Mouse (Mus musculus) lung, embryonic 14.5 days (tissue): ENCODE measurements around the gene Atp6v0e. TPM values are rescaled to one million over a fixed set of nuclear protein-coding genes. Genes with fewer than 3 reads are reported as not detected.
A peak's percentile ranks its signal among the peaks of the same experiment; 100 is the strongest.

Source experiments
- ATAC-seq: fragments of 200-750 bp; cut with Nextera tagmentation; 2 replicates; pipeline ENCODE4 v1.8.0; 2017; ENCODE audit warnings: mild to moderate bottlenecking, moderate TSS enrichment, moderate library complexity; ENCODE audit not compliant: insufficient read depth
- DNase-seq: peaks from one replicate; pipeline ENCODE4 v3.0.0-alpha.2; 2015
- H3K27ac ChIP-seq: fragments of 300-500 bp; sonication (generic); 2 replicates; pipeline ENCODE4 v1.5.1; 2014; ENCODE audit warnings: low read depth, mild to moderate bottlenecking, moderate library complexity
- H3K27me3 ChIP-seq: fragments of 300-500 bp; sonication (generic); 2 replicates; pipeline ENCODE4 v1.6.1; 2014; ENCODE audit warnings: low read length, control low read depth; ENCODE audit not compliant: insufficient read depth
- H3K36me3 ChIP-seq: fragments of 300-500 bp; sonication (generic); 2 replicates; pipeline ENCODE4 v1.6.1; 2014; ENCODE audit warnings: control low read depth; ENCODE audit not compliant: insufficient read depth
- H3K4me1 ChIP-seq: fragments of 300-500 bp; sonication (generic); 2 replicates; pipeline ENCODE4 v1.6.1; 2014; ENCODE audit warnings: antibody characterized with exemption, control low read depth; ENCODE audit not compliant: insufficient read depth
- H3K4me2 ChIP-seq: fragments of 300-500 bp; sonication (generic); 2 replicates; pipeline ENCODE4 v1.6.1; 2014; ENCODE audit warnings: mild to moderate bottlenecking
- H3K4me3 ChIP-seq: fragments of 300-500 bp; sonication (generic); 2 replicates; pipeline ENCODE4 v1.5.1; 2014; ENCODE audit warnings: low read depth, low read length
- H3K9ac ChIP-seq: fragments of 300-500 bp; sonication (generic); 2 replicates; pipeline ENCODE4 v1.6.1; 2014
- H3K9me3 ChIP-seq: fragments of 300-500 bp; sonication (generic); 2 replicates; pipeline ENCODE4 v1.6.1; 2016; ENCODE audit warnings: low read depth, low read length, control low read depth
- CTCF ChIP-seq: IDR thresholded peaks from 2 replicates; pipeline ENCODE4 v1.5.1; 2016; ENCODE audit warnings: antibody characterized with exemption, low read depth
- WGBS: fragments of 180-500 bp; shearing (Covaris S2); extraction: QIAGEN DNeasy Blood & Tissue Kit; methylation state at CpG from one replicate; pipeline ENCODE4 v1.1.7; 2014; 5-methylcytosine and 5-hydroxymethylcytosine counted together
- polyA plus RNA-seq: library from polyadenylated mRNA; unstranded; fragments of >200 nt; fragmentation: Nextera tagmentation; extraction: Ambion mirVana; gene quantifications from 2 replicates; pipeline ENCODE4 v1.2.1, GENCODE M21; 2014

Gene Atp6v0e
- polyA plus RNA-seq, 1 experiment from 2014 or later, result 143 TPM

- DNase-seq, result peak; percentile 48
- WGBS, result 79% methylated on average over 17 of the region's 17 CpGs
These were observed 42.0 kb upstream of the Atp6v0e start for GRCm38 (mm10) chr17:26620786-26621766.

GRCm38 (mm10) chr17:26621912-26622311 lies 41.1 kb upstream of the Atp6v0e start:
- peaks cover 64% of the 10 kb centered on the region for H3K36me3 ChIP-seq
- WGBS, result 72% methylated on average over 5 of the region's 5 CpGs

More at GRCm38 (mm10) chr17:26620786-26621766, 42.0 kb upstream of the Atp6v0e start:
- Histone ChIP-seq H3K9me3 (no peaks in the 10 kb centered on the region), H3K4me3 (no peak overlapping the region), H3K4me1 (no peaks in the 10 kb centered on the region), H3K36me3 (peaks cover 70% of the 10 kb centered on the region), H3K27ac (peak overlapping the region; percentile 65), H3K4me2 (no peak overlapping the region), H3K9ac (0 out of 2 replicates have a peak overlapping the region, but pooled peaks have one; percentile 3), H3K27me3 (no peaks in the 10 kb centered on the region)
- peak; percentile 38; the same call in 1 of the 2 replicates for ATAC-seq
- TF ChIP-seq CTCF, result no peak

GRCm38 (mm10) chr17:26623991-26624390 lies 39.0 kb upstream of the Atp6v0e start:
- H3K27me3 ChIP-seq, result no peaks in the 10 kb centered on the region
- H3K36me3 ChIP-seq, result peaks cover 68% of the 10 kb centered on the region
- no peak for TF ChIP-seq CTCF
- no peaks in the 10 kb centered on the region for H3K9me3 ChIP-seq
- 89% methylated on average over 6 of the region's 6 CpGs for WGBS
- no peaks in the 10 kb centered on the region for H3K4me1 ChIP-seq
- no peak overlapping the region for H3K4me2 ChIP-seq
- no peak overlapping the region for H3K9ac ChIP-seq
- DNase-seq (no peak), ATAC-seq (no peak)
- H3K4me3 ChIP-seq, result no peak overlapping the region
- H3K27ac ChIP-seq, result no peak overlapping the region

More at GRCm38 (mm10) chr17:26621912-26622311, 41.1 kb upstream of the Atp6v0e start:
- 0 out of 2 replicates have a peak overlapping the region, but pooled peaks have one; percentile 6 for H3K27ac ChIP-seq
- no peak overlapping the region for H3K4me2 ChIP-seq
- ATAC-seq, result no peak
- H3K4me3 ChIP-seq, result no peak overlapping the region
- no peaks in the 10 kb centered on the region for H3K27me3 ChIP-seq
- no peak overlapping the region for H3K9ac ChIP-seq
- DNase-seq, result no peak
- H3K9me3 ChIP-seq, result no peaks in the 10 kb centered on the region
- H3K4me1 ChIP-seq, result no peaks in the 10 kb centered on the region
- no peak for TF ChIP-seq CTCF

DNA sequence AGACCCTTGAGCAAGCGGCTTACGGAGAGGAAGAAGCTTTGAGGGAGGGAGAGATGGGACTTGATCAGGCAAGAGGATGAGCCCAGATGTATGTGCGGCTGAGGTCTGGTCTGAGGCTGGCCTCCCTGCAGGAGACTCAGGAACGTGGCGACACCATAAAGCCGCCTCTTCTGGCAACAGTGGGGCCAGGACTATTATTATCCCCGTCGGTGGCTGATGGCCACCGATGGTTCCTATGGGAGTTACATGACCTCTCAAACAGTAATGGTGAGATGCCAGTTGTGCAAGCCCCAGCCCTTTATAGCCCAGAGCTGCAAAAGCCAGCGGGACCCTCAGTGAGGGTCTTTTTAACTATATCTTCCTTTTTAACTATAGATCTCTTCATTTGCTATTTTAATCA lies 38.0 kb upstream of the Atp6v0e start:
- no peak for TF ChIP-seq CTCF
- 96% methylated on average over 10 of the region's 10 CpGs for WGBS
- ATAC-seq, result no peak
- no peak overlapping the region for H3K4me3 ChIP-seq
- DNase-seq, result no peak
- no peaks in the 10 kb centered on the region for H3K27me3 ChIP-seq
- H3K27ac ChIP-seq, result no peak overlapping the region
- no peaks in the 10 kb centered on the region for H3K4me1 ChIP-seq
- peaks cover 72% of the 10 kb centered on the region for H3K36me3 ChIP-seq
- H3K4me2 ChIP-seq, result no peak overlapping the region
- H3K9ac ChIP-seq, result no peak overlapping the region
- H3K9me3 ChIP-seq, result no peaks in the 10 kb centered on the region

GRCm38 (mm10) chr17:26625521-26626010 lies 37.5 kb upstream of the Atp6v0e start:
- no peaks in the 10 kb centered on the region for H3K9me3 ChIP-seq
- no peak overlapping the region for H3K4me2 ChIP-seq
- no peak for TF ChIP-seq CTCF
- DNase-seq (no peak), ATAC-seq (no peak)
- no peak overlapping the region for H3K9ac ChIP-seq
- no peaks in the 10 kb centered on the region for H3K4me1 ChIP-seq
- H3K27ac ChIP-seq, result no peak overlapping the region
- no peak overlapping the region for H3K4me3 ChIP-seq
- WGBS, result 92% methylated on average over 2 of the region's 2 CpGs
- no peaks in the 10 kb centered on the region for H3K27me3 ChIP-seq
- H3K36me3 ChIP-seq, result peaks cover 71% of the 10 kb centered on the region

DNA sequence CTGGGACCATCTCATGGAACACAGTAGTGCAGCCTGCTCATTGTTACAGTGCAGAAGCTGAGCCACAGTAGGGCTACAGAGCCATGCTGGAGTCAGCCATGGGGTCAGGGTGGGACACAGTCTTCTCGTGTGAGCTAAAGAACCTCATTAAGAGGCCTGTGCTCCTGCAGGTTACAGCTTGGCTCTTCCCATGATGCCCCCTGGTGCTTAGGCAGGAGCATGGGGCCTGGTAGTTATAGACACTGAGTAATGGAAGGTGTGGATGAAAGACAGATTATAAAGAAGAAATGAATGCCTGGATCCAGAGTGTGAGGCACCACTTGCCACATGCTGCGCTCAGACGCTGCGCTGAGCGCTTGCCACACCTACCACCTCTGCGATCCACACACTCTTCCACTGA lies 34.6 kb upstream of the Atp6v0e start:
- no peak overlapping the region for H3K27ac ChIP-seq
- no peak overlapping the region for H3K9ac ChIP-seq
- H3K27me3 ChIP-seq, result no peaks in the 10 kb centered on the region
- DNase-seq (no peak), ATAC-seq (no peak)
- WGBS, result 80% methylated on average over 6 of the region's 6 CpGs
- no peak overlapping the region for H3K4me3 ChIP-seq
- peak; percentile 25; the same call in 1 of the 2 replicates for TF ChIP-seq CTCF
- no peaks in the 10 kb centered on the region for H3K4me1 ChIP-seq
- peaks cover 81% of the 10 kb centered on the region for H3K36me3 ChIP-seq
- H3K9me3 ChIP-seq, result no peaks in the 10 kb centered on the region
- no peak overlapping the region for H3K4me2 ChIP-seq

GRCm38 (mm10) chr17:26628936-26629335 lies 34.1 kb upstream of the Atp6v0e start:
- Histone ChIP-seq H3K9ac (no peak overlapping the region), H3K4me2 (no peak overlapping the region), H3K27ac (no peak overlapping the region), H3K4me1 (no peaks in the 10 kb centered on the region), H3K36me3 (peaks cover 81% of the 10 kb centered on the region), H3K27me3 (no peaks in the 10 kb centered on the region), H3K4me3 (no peak overlapping the region), H3K9me3 (no peaks in the 10 kb centered on the region)
- DNase-seq, result no peak
- 94% methylated on average over 3 of the region's 3 CpGs for WGBS
- TF ChIP-seq CTCF, result no peak
- ATAC-seq, result no peak
